Mouse (Mus musculus) MN1 (cell line): ENCODE results near the gene Snph.

ENCODE experiments used
- DNase-seq: peaks from one replicate; pipeline ENCODE4 v3.0.0-alpha.2; 2016; ENCODE audit warnings: low spot score

The Snph gene

GRCm38 (mm10) chr2:151543063-151543895 lies 89.1 kb downstream of the Snph start:
- peak; percentile 62 for DNase-seq

GRCm38 (mm10) chr2:151542323-151543062 lies 89.9 kb downstream of the Snph start, which contains the start of gene Fkbp1a:
TSS of gene Fkbp1a (plus strand) at chr2:151542483.
- DNase-seq: peak; percentile 97
